Mouse (Mus musculus) common myeloid progenitor, adult 5-6 weeks (primary cell): ENCODE data around the gene Gm21094. TPM values are rescaled to one million over a fixed set of nuclear protein-coding genes. Genes with fewer than 3 reads are reported as not detected.
"Not testable (repeated sequence)": the region's sequence is repeated elsewhere in the genome, so short reads cannot be mapped to it uniquely, and the experiment has no call there.

Source experiments
- ATAC-seq: replicated peaks from 2 replicates; pipeline ENCODE4 v1.8.0; 2016; ENCODE audit warnings: low read depth, mild to moderate bottlenecking, moderate TSS enrichment, inconsistent platforms; ENCODE audit not compliant: poor library complexity, severe bottlenecking
- total RNA-seq: library from RNA; stranded (forward); fragments of 200-1000, 187-1606 nt; gene quantifications from 2 replicates; pipeline ENCODE4 v1.2.3, GENCODE M21; 2017

The Gm21094 gene
- total RNA-seq = not detected in 2 replicates

DNA sequence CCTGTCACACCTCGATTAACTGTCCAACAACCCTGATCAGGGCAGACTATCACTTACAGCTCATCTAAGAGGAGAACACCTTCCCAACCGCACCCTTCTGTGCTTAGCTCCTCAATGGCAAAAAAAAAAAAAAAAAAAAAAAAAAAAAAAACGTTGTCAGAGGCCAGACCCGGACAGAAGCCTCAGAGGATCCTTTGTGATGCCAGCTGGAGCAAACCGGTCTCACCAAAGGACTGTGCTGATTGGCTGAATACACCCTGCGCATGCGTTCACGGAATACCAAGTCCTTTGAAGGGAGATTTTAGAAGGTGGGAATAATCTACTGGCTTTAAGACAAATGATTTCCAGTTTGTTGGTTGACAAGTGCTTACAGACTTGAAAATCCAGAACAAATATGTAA, at the start of gene Gm21094:
Gene Gm21094 (minus strand): TSS at position 101 of the 400 bp plus-strand sequence.
- ATAC-seq = not testable (repeated sequence)
